Mouse (Mus musculus): ENCODE measurements around the gene Dock10.
"Not testable (repeated sequence)": the region's sequence is repeated elsewhere in the genome, so short reads cannot be mapped to it uniquely, and the experiment has no call there.

The Dock10 gene

DNA sequence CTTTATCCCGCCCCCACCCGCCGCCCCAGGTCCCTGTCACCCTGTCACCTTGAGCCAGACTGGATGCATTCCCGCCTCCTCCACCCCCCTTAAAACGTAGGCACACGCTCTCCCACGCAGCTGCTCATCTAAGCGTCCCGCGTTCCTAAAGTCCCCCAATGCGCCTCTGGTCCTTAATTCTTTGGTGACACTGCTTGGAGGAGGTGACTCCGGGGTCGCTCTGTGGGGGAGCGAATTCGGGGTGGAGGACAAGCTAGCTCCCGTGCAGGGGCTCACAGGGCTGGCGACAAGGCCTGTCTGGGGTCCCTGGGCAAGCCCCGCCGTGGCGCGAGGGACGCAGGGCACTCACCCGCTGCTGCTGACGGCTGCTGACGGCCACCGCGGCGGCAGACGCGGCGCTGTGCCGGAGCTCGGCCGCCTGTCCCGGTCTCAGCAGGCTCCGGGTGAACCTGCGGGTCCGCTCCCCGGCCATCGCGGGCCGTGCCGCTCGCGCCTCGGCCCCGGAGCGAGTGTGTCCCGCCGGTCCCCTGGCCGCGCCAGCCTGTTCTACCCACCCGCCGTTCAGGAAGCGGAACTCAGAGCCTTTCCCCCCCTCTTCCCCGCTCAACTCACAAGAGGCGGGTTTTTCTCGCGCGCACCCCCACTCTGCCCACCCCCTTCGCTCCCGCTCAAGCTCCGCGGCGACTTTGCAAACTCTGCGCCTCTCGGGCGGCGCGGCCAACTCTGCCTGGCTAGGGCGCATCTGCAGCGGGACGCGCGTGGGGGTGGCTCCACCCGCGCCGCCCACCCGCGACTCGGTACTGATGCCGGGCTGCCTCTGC is at the start of gene Dock10:
TSS of gene Dock10 (minus strand) at position 551 of the 821 bp plus-strand sequence.
- DNase-seq (ENCODE audit: low read depth, low spot score) = no peak

GRCm38 (mm10) chr1:80806835-80807398 is 48.6 kb upstream of the Dock10 start:
- no peak for DNase-seq (ENCODE audit: low read depth, low spot score)

- no peak for DNase-seq (ENCODE audit: low read depth, low spot score)
Observed at GRCm38 (mm10) chr1:80802023-80802422, 43.7 kb upstream of the Dock10 start.

DNA sequence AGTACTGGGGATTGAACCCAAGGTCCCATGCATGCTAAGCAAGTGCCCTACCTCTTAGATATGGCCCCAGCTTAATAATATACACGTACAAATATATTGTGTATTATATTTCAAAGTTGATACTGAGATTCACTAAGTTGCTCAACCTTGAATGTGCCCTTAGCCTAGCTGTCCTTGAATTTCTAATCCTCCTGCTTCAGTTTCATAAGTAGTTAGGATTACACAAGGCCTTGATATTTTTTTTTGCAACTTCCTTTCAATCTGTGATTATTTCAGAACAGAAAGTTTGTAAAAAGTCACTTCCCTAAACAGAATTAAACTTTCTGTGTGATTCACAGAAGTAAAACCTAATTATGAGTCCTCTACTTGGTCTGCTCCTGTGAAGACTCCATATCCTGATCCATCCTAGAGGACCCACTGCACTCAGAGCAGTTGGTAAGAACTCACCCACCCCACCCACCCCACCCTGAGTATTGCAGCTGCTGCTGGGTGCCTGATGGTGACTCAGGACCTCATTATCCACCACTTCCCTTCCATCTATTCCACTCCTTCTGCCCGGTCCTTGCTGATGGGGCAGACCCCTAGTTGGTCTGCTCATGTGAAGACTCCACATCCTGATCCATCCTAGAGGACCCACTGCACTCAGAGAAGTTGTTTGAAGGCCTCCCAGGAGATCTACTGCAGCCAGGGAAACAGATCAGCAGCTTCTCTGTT is 26.9 kb upstream of the Dock10 start:
- DNase-seq (ENCODE audit: low read depth, low spot score) = no peak

- no peak for DNase-seq (ENCODE audit: low read depth, low spot score)
Observed at GRCm38 (mm10) chr1:80784155-80784554, 25.8 kb upstream of the Dock10 start.

- no peak for DNase-seq (ENCODE audit: low read depth, low spot score)
Observed at GRCm38 (mm10) chr1:80765504-80765903, 7.2 kb upstream of the Dock10 start.

DNA sequence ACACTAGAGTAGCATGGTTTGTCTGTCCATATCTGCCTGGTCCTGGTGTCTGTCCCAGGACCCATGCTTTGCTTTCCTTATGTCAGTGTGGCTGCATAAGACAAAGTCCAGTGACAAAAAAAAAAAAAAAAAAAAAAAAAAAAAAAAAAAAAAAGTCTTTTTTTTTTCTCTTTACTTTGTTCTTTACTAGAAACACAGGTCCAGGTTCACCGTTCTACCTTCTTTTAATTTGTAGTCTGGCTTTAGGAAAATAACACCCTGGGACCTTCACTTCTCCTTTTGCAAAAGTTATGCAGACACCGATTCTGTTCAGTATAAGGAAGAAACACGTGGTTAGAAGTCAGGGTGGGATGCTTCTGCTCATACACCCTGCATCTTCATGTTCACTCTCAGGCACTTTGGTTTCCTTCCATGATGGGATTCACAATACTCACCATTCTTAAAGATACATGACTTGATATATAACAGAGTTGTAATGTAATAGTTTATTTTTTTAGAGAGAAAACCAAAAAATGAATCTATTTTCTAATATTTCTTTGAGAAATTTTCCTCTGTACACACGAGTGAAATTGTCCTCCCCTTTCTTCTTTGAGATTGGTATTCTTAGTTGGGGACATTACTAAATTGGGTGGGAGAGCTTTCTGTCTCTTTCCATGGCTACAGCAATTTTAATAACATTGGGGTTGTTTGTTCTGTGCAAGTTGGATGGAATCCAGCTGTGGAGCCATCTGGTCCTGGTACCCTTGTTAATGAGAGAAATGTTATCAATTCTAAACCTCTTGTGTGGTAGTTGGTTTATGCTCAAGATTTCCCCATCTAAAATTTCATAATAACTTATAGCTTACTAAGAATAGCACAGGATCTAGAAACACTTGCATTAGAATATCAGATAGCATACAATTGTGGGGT is 5.0 kb upstream of the Dock10 start:
- no peak for DNase-seq (ENCODE audit: low read depth, low spot score)

- no peak for DNase-seq (ENCODE audit: low read depth, low spot score)
Observed at GRCm38 (mm10) chr1:80758798-80759184, 464 bp upstream of the Dock10 start.

DNA sequence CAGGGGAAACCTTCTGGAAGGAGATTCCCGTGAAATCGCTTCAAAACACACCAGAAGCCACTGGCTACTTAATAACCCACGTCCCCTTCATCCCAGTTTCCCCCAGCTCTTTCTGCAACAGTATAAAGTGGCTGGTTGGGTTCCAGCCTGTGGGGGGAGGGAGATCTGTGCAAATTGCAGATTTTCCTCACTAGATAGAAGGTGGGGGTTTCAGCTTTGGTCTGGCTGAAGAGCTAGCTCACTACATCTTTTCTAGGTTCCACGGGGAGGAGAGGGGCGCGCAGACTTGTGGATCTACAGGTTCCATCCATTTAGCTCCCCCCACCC is 714 bp downstream of the Dock10 start:
- DNase-seq (ENCODE audit: low read depth, low spot score) = no peak

- no peak for DNase-seq (ENCODE audit: low read depth, low spot score)
Observed at GRCm38 (mm10) chr1:80756824-80757649, 1.3 kb downstream of the Dock10 start.

DNA sequence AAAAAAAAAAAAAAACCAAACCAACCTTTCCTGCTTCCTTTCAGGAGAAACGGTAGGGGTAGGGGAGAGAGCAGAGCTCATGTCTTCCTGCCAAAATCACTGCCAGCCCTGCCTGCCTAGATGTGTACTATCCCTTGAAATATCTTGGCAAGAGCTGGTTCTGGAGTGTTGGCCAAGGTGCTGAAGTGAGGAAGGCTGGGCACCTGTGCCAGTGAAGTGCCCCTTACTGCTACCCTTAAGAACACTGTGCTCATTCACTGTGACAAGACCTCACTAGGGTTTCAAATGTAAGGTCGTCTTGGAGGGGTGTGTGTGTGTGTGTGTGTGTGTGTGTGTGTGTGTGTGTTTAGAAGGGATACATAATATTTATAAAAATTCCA is 2.3 kb downstream of the Dock10 start:
- no peak for DNase-seq (ENCODE audit: low read depth, low spot score)

- DNase-seq (ENCODE audit: low read depth, low spot score) = no peak
Observed at GRCm38 (mm10) chr1:80755296-80756059, 2.8 kb downstream of the Dock10 start.

GRCm38 (mm10) chr1:80749122-80749521 is 9.2 kb downstream of the Dock10 start:
- DNase-seq (ENCODE audit: low read depth, low spot score) = not testable (repeated sequence)

- DNase-seq (ENCODE audit: low read depth, low spot score) = no peak
Observed at GRCm38 (mm10) chr1:80746691-80747463, 11.4 kb downstream of the Dock10 start.

GRCm38 (mm10) chr1:80746195-80746594 is 12.1 kb downstream of the Dock10 start:
- no peak for DNase-seq (ENCODE audit: low read depth, low spot score)

- DNase-seq (ENCODE audit: low read depth, low spot score) = no peak
Observed at GRCm38 (mm10) chr1:80739472-80739871, 18.9 kb downstream of the Dock10 start.

- DNase-seq (ENCODE audit: low read depth, low spot score) = no peak
Observed at GRCm38 (mm10) chr1:80737812-80738391, 20.4 kb downstream of the Dock10 start.

DNA sequence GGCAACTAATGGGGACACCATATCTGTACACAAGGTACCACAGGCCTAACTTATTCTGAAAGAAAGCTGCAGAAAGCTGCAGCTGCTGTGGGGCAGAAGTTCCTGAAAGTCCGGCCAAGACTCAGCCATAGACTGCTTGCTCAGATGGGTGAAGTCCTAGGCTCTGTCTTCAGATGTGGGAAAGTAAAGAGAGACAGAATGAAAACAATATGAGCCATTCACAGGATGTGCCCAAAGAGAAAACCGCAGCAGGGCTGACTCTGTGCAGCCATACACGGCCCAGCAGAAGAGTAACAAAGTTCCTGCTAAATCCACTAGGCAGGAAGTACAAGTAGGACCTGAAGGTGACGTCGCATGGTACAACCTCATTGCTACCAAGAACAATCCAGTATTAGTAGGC is 27.7 kb downstream of the Dock10 start:
- DNase-seq (ENCODE audit: low read depth, low spot score) = no peak

- DNase-seq (ENCODE audit: low read depth, low spot score) = no peak
Observed at GRCm38 (mm10) chr1:80730174-80730573, 28.2 kb downstream of the Dock10 start.

Measured in c-Kit-negative CD71-positive TER-119-positive erythroid progenitor cells, embryonic 14.5 days (primary cell).